Mouse (Mus musculus): ENCODE data around the gene Birc7.

DNA sequence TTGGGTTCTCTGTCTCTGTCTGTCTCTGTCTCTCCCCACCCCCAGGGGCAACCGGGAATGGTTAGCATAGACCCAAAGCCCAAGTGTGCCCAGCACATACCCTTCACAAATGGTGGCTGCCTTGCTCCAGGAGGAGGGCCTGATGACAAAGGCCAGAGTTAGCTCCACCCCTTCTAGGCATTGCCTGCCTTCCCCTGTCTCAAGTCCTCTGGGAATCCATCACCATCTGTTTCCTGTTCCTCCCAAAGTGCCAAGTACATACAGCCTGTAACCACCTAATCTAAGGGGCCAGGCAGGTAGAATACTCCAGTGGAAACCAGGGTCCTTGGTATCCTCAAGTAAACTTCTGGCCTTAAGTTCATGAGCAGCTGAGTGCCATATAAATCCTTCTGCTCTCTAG lies 3.6 kb downstream of the Birc7 start:
- no peak for TF ChIP-seq POLR2A (IDR thresholded peaks at IDR 0.05; ENCODE audit: borderline replicate concordance, insufficient read depth, low read length)
- TF ChIP-seq CTCF (IDR thresholded peaks at IDR 0.05; ENCODE audit: borderline replicate concordance, insufficient read depth, low read depth, low read length), result no peak

All from cerebellum, adult 2 months (tissue).